ENCODE assay signal across 8 mouse cellular contexts in the genomic region with DNA sequence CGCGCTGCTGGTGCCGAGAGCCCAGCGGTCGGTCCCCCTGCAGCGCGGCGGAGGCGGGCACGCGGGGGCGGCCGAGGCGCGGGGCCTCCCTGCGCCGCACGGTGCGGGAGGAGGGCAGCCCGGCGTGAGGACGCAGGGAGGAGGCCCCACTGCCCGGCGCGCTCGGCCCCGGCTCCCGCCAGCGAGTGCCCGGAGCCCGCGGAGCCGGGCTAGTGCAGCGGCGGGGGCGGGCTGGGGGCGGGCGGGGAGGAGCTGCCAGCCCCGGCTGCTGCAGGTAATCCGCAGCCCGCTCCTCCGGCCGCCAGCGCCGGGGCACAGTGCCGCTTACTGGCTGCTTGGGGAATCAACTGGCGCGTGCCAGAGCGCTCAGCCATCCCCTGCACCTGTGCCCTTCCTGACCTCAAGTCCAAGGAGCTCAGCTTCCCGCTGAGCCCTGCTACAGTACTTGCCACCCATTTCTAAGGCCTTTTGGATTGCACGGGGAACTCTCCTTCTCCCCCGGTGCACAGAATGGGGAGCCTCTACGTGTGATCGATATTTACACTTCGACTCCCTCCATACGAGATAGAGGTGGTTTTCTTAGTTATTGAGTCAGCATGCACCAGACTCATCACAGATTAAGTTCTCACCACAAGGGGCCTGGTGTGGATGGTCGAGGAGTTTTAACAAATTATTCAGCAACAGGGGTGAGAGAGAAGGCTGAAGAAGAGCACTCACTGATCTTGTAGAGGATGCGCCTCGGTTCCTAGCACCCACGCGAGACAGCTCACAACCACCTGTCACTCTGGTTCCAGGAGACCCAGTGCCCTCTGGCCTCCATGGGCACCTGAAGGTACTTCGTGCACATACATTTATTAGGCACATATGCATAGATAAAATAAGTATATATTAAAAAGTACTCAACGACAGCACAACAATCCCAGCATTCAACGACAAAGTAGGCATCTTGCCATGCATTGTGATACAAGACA. TPM values are rescaled to one million over a fixed set of nuclear protein-coding genes. Genes with fewer than 3 reads are reported as not detected.
DNase-seq lines count a peak whose midpoint lies in the region; ATAC-seq and TF ChIP-seq lines count a peak whose summit lies in the region.

Ryr2 (minus strand) TSS at position 284 of the 971 bp plus-strand sequence.

- intact Hi-C loops in left cerebral cortex, adult 2 months (cut with DNase I): loop anchor here (2.0 to 5.0 kb wide), 4 partner anchors 60 to 345 kb away; partner anchors contain the start of gene Mtr

- peak within 1 kb of the TSS; percentile 98 for H3K27ac ChIP-seq in left cerebral cortex, adult 2 months

- no peak for ATAC-seq in erythroid progenitor cell, adult 5-6 weeks (replicated peaks; ENCODE audit: low FRiP score, poor library complexity, severe bottlenecking)

- H3K4me3 ChIP-seq in left cerebral cortex, adult 2 months: peak within 1 kb of the TSS; percentile 70

- DNase-seq in adrenal gland, postnatal 10 days: peak; percentile 83
- peak; percentile 55 to 81 for DNase-seq in cerebellum, postnatal 4 days (ENCODE audit: low spot score in 2 of 2)
- DNase-seq in gastrocnemius, postnatal 10 days: peak; percentile 49
- peak; percentile 26 for DNase-seq in hindlimb bud, embryonic 11.5 days (ENCODE audit: extremely low spot score, low read depth, low spot score)
- peak; percentile 82 to 84 for DNase-seq in left cerebral cortex, adult 2 months (ENCODE audit: extremely low spot score in 1 of 2, low spot score in 2 of 2)
- peak; percentile 32 for DNase-seq in lung, postnatal 25 days (ENCODE audit: low spot score)
- peak; percentile 80 for DNase-seq in right cerebral cortex, adult 18-20 months

- TF ChIP-seq CTCF in left cerebral cortex, adult 2 months (IDR thresholded peaks at IDR 0.05): peak; percentile 82

RNA-seq across cellular contexts. Expression of gene Ryr2, which starts in this region (rescaled TPM):
- total RNA-seq in adrenal gland, postnatal 10 days (2021): 10 to 100 TPM in 1 of 2 experiments, 1 to 10 TPM in 1; 7.9 to 13.5 TPM
- under 1 TPM; 0.33 to 0.75 TPM for total RNA-seq in gastrocnemius, postnatal 10 days (2021)
- 100 to 1,000 TPM; 200 to 212 TPM for total RNA-seq in left cerebral cortex, adult 2 months (2021)
- not detected in 2 replicates for total RNA-seq in erythroid progenitor cell, adult 5-6 weeks (2015; ENCODE audit: low replicate concordance)
- total RNA-seq in erythroid progenitor cell, adult 5-6 weeks (2017; ENCODE audit: low replicate concordance): not detected in 2 replicates

Comparison
In these comparisons a context has a peak if more than half of its experiments do, and no peak if none do; other contexts are left out.
1. RNA of gene Ryr2 (total RNA-seq): 200 to 212 TPM in left cerebral cortex, adult 2 months; 7.9 to 13.5 TPM in adrenal gland, postnatal 10 days, 0.33 to 0.75 TPM in gastrocnemius, postnatal 10 days and not detected in erythroid progenitor cell, adult 5-6 weeks; every median in the first group is over 10 times any median in the second.
2. Peak in DNase-seq in gastrocnemius, postnatal 10 days; RNA of the gene not detected or under 1 TPM.
3. DNase-seq: peak in every context shown above with its lines; median percentile 83 in adrenal gland, postnatal 10 days; 83 in left cerebral cortex, adult 2 months; 80 in right cerebral cortex, adult 18-20 months; 68 in cerebellum, postnatal 4 days; 49 in gastrocnemius, postnatal 10 days; 32 in lung, postnatal 25 days; 26 in hindlimb bud, embryonic 11.5 days.